Mouse (Mus musculus): ENCODE data around the gene 2410004B18Rik. TPM values are rescaled to one million over a fixed set of nuclear protein-coding genes. Genes with fewer than 3 reads are reported as not detected.
"Not testable (repeated sequence)": the region's sequence is repeated elsewhere in the genome, so short reads cannot be mapped to it uniquely, and the experiment has no call there.

Gene 2410004B18Rik
- polyA plus RNA-seq, 1 experiment from 2014 or later = 50.4 TPM

- ATAC-seq (ENCODE audit: insufficient number of reproducible peaks, insufficient read depth, low FRiP score, low TSS enrichment); H3K9me3 ChIP-seq; H3K9ac ChIP-seq; H3K27me3 ChIP-seq; H3K27ac ChIP-seq; H3K4me2 ChIP-seq (replicated peaks); H3K36me3 ChIP-seq; H3K4me3 ChIP-seq; H3K4me1 ChIP-seq: not testable (repeated sequence)
- whole genome bisulfite sequencing = 70% methylated on average over 7 of the region's 7 CpGs
These were observed 23.9 kb upstream of the 2410004B18Rik start for GRCm38 (mm10) chr3:145913942-145914341.

- Histone ChIP-seq H3K9ac (no peak overlapping the region), H3K27me3 (no peaks in the 10 kb centered on the region), H3K9me3 (no peaks in the 10 kb centered on the region), H3K4me3 (no peak overlapping the region), H3K4me1 (no peaks in the 10 kb centered on the region), H3K27ac (no peak overlapping the region), H3K4me2 (replicated peaks) (no peak overlapping the region), H3K36me3 (no peaks in the 10 kb centered on the region)
- WGBS = 87% methylated on average over 5 of the region's 5 CpGs
- ATAC-seq (ENCODE audit: insufficient number of reproducible peaks, insufficient read depth, low FRiP score, low TSS enrichment) = no peak
These were observed 21.4 kb upstream of the 2410004B18Rik start for GRCm38 (mm10) chr3:145916374-145916773.

- Histone ChIP-seq H3K36me3 (no peaks in the 10 kb centered on the region), H3K27me3 (no peaks in the 10 kb centered on the region), H3K4me3 (no peak overlapping the region), H3K4me2 (replicated peaks) (no peak overlapping the region), H3K4me1 (no peaks in the 10 kb centered on the region), H3K27ac (no peak overlapping the region), H3K9me3 (no peaks in the 10 kb centered on the region), H3K9ac (no peak overlapping the region)
- WGBS = 79% methylated on average over 4 of the region's 4 CpGs
- no peak for ATAC-seq (ENCODE audit: insufficient number of reproducible peaks, insufficient read depth, low FRiP score, low TSS enrichment)
These were observed 21.0 kb upstream of the 2410004B18Rik start for GRCm38 (mm10) chr3:145916826-145917225.

GRCm38 (mm10) chr3:145922019-145922854, 15.6 kb upstream of the 2410004B18Rik start, which contains the start of gene Bcl10:
Gene Bcl10, plus strand, starts transcription at chr3:145922804.
- H3K4me1 ChIP-seq = peaks cover 17% of the 10 kb centered on the region
- no peaks in the 10 kb centered on the region for H3K36me3 ChIP-seq
- no peak within 1 kb of the TSS for H3K9ac ChIP-seq
- peak within 1 kb of the TSS; percentile 89 for H3K4me3 ChIP-seq
- no peaks in the 10 kb centered on the region for H3K9me3 ChIP-seq
- peak within 1 kb of the TSS; percentile 50 for H3K4me2 ChIP-seq (replicated peaks)
- ATAC-seq (ENCODE audit: insufficient number of reproducible peaks, insufficient read depth, low FRiP score, low TSS enrichment) = no peak
- no peaks in the 10 kb centered on the region for H3K27me3 ChIP-seq
- H3K27ac ChIP-seq = peak within 1 kb of the TSS; percentile 86
- WGBS = 26% methylated on average over 11 of the region's 11 CpGs

GRCm38 (mm10) chr3:145922971-145923370, 14.8 kb upstream of the 2410004B18Rik start:
- no peak for ATAC-seq (ENCODE audit: insufficient number of reproducible peaks, insufficient read depth, low FRiP score, low TSS enrichment)
- Histone ChIP-seq H3K27ac (no peak overlapping the region), H3K9me3 (no peaks in the 10 kb centered on the region), H3K9ac (no peak overlapping the region), H3K4me1 (peaks cover 17% of the 10 kb centered on the region), H3K4me3 (no peak overlapping the region), H3K36me3 (peaks cover 5% of the 10 kb centered on the region; the same call in 1 of the 2 replicates), H3K27me3 (no peaks in the 10 kb centered on the region), H3K4me2 (replicated peaks) (no peak overlapping the region)
- 61% methylated on average over 3 of the region's 3 CpGs for WGBS

- Histone ChIP-seq H3K9ac (peak overlapping the region; percentile 88), H3K4me2 (replicated peaks) (peak overlapping the region; percentile 56), H3K27me3 (no peaks in the 10 kb centered on the region), H3K4me1 (peaks cover 17% of the 10 kb centered on the region), H3K27ac (peak overlapping the region; percentile 95), H3K36me3 (peaks cover 6% of the 10 kb centered on the region; the same call in 1 of the 2 replicates), H3K9me3 (no peaks in the 10 kb centered on the region), H3K4me3 (peak overlapping the region; percentile 89)
- under 1% methylated on average over 58 of the region's 58 CpGs for WGBS
- peak; percentile 99 for ATAC-seq (ENCODE audit: insufficient number of reproducible peaks, insufficient read depth, low FRiP score, low TSS enrichment)
These were observed 13.8 kb upstream of the 2410004B18Rik start for GRCm38 (mm10) chr3:145923874-145924577.

GRCm38 (mm10) chr3:145924649-145925337, 13.0 kb upstream of the 2410004B18Rik start:
- H3K9ac ChIP-seq = peak overlapping the region; percentile 88
- ATAC-seq (ENCODE audit: insufficient number of reproducible peaks, insufficient read depth, low FRiP score, low TSS enrichment) = 0 out of 2 replicates have a peak, but pooled peaks have one; percentile 1
- H3K4me1 ChIP-seq = peaks cover 19% of the 10 kb centered on the region
- WGBS = 5% methylated on average over 39 of the region's 39 CpGs
- H3K27me3 ChIP-seq = no peaks in the 10 kb centered on the region
- H3K27ac ChIP-seq = peak overlapping the region; percentile 95
- peaks cover 6% of the 10 kb centered on the region; the same call in 1 of the 2 replicates for H3K36me3 ChIP-seq
- H3K4me3 ChIP-seq = peak overlapping the region; percentile 89
- peak overlapping the region; percentile 56 for H3K4me2 ChIP-seq (replicated peaks)
- no peaks in the 10 kb centered on the region for H3K9me3 ChIP-seq

- no peaks in the 10 kb centered on the region for H3K27me3 ChIP-seq
- H3K4me1 ChIP-seq = peaks cover 21% of the 10 kb centered on the region
- no peaks in the 10 kb centered on the region for H3K9me3 ChIP-seq
- H3K27ac ChIP-seq = no peak overlapping the region
- ATAC-seq (ENCODE audit: insufficient number of reproducible peaks, insufficient read depth, low FRiP score, low TSS enrichment) = no peak
- peak overlapping the region; percentile 56 for H3K4me2 ChIP-seq (replicated peaks)
- 0 out of 2 replicates have a peak overlapping the region, but pooled peaks have one; percentile 15 for H3K9ac ChIP-seq
- peaks cover 6% of the 10 kb centered on the region; the same call in 1 of the 2 replicates for H3K36me3 ChIP-seq
- 70% methylated on average over 5 of the region's 5 CpGs for WGBS
- H3K4me3 ChIP-seq = peak overlapping the region; percentile 89
These were observed 12.3 kb upstream of the 2410004B18Rik start for GRCm38 (mm10) chr3:145925506-145925905.

GRCm38 (mm10) chr3:145929525-145930400, 8.1 kb upstream of the 2410004B18Rik start:
- Histone ChIP-seq H3K4me1 (peaks cover 19% of the 10 kb centered on the region), H3K27me3 (no peaks in the 10 kb centered on the region), H3K36me3 (peaks cover 29% of the 10 kb centered on the region), H3K9me3 (no peaks in the 10 kb centered on the region), H3K27ac (no peak overlapping the region), H3K4me3 (no peak overlapping the region), H3K9ac (no peak overlapping the region), H3K4me2 (replicated peaks) (no peak overlapping the region)
- no peak for ATAC-seq (ENCODE audit: insufficient number of reproducible peaks, insufficient read depth, low FRiP score, low TSS enrichment)
- 20% methylated on average over 7 of the region's 7 CpGs for WGBS

GRCm38 (mm10) chr3:145933845-145934244, 4.0 kb upstream of the 2410004B18Rik start:
- Histone ChIP-seq H3K27ac (no peak overlapping the region), H3K27me3 (no peaks in the 10 kb centered on the region), H3K9me3 (no peaks in the 10 kb centered on the region), H3K4me2 (replicated peaks) (no peak overlapping the region), H3K4me3 (no peak overlapping the region), H3K9ac (no peak overlapping the region), H3K36me3 (peaks cover 24% of the 10 kb centered on the region), H3K4me1 (peaks cover 7% of the 10 kb centered on the region)
- WGBS = 87% methylated on average over 9 of the region's 9 CpGs
- ATAC-seq (ENCODE audit: insufficient number of reproducible peaks, insufficient read depth, low FRiP score, low TSS enrichment) = no peak
